Mouse (Mus musculus) E14TG2a.4 (cell line): ENCODE data around the gene Snx15.

Experiments used
- CTCF ChIP-seq: conservative IDR thresholded peaks from 2 replicates; pipeline ENCODE4 v1.5.1; 2014; ENCODE audit warnings: low read length
- NANOG ChIP-seq: IDR thresholded peaks from 2 replicates; pipeline ENCODE4 v1.6.1; 2014; ENCODE audit warnings: borderline replicate concordance, low read length, mixed read lengths
- POU5F1 ChIP-seq: IDR thresholded peaks from 2 replicates; pipeline ENCODE4 v1.6.1; 2014; ENCODE audit warnings: low read length, borderline replicate concordance

DNA sequence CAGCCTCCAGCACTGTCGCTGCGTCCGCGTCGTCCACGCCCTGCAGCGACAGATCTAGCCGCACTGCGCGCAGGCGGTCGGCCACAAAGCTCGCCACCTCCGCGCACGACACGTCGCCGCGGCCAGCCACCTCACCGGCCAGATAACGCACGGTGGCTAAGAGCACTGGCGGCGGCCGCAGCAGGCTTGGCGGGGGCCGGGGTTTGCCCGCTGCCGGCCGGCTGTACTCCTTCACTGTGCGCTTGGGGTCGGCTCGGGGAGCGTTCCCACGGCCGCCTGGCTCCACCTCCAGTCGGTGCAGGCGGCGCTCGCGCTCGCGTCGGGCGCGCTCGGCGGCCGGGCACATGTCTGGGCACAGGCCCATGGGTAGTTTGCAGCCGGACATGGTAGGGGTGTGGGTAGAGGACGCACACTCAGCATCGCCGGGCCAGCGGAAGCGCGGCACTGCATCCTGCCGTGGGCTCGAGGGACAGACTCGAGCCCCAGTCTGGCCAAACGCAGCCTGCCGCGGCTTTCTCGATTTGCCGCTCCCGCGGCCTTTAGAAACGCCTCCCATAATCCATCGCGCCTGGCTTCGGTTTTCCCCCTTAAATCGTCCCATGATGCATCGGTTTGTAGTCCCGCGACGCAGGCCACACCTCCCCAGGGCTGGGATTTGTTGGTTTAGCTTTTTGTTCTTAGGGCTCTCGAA lies 10.0 kb downstream of the Snx15 start, which contains the start of gene Sac3d1:
- TF ChIP-seq CTCF (no peak), NANOG (no peak), POU5F1 (no peak)
